Mouse (Mus musculus) stomach, embryonic 14.5 days (tissue): ENCODE data around the gene Ndufb8. TPM values are rescaled to one million over a fixed set of nuclear protein-coding genes. Genes with fewer than 3 reads are reported as not detected.
A peak's percentile ranks its signal among the peaks of the same experiment; 100 is the strongest.

Source experiments
- ATAC-seq: fragments of 200-750 bp; cut with Nextera tagmentation; 2 replicates; pipeline ENCODE4 v1.8.0; 2017; ENCODE audit warnings: low read depth, moderate TSS enrichment; ENCODE audit not compliant: insufficient number of reproducible peaks, insufficient read depth, low FRiP score
- H3K27ac ChIP-seq: fragments of 300-500 bp; sonication (generic); 2 replicates; pipeline ENCODE4 v1.5.1; 2014; ENCODE audit warnings: mild to moderate bottlenecking, low read length, moderate library complexity, mixed read lengths
- H3K27me3 ChIP-seq: fragments of 300-500 bp; sonication (generic); 2 replicates; pipeline ENCODE4 v1.6.1; 2014; ENCODE audit warnings: low read length, control low read depth, mixed read lengths; ENCODE audit not compliant: control insufficient read depth, insufficient read depth
- H3K36me3 ChIP-seq: fragments of 300-500 bp; sonication (generic); 2 replicates; pipeline ENCODE4 v1.6.1; 2014; ENCODE audit warnings: mild to moderate bottlenecking, control low read depth, low read length, moderate library complexity, mixed read lengths; ENCODE audit not compliant: control insufficient read depth, insufficient read depth
- H3K4me1 ChIP-seq: fragments of 300-500 bp; sonication (generic); 2 replicates; pipeline ENCODE4 v1.6.1; 2014; ENCODE audit warnings: low read length, control low read depth, mixed read lengths; ENCODE audit not compliant: control insufficient read depth, insufficient read depth
- H3K4me2 ChIP-seq: fragments of 300-500 bp; sonication (generic); replicated peaks from 2 replicates; pipeline ENCODE4 v1.6.1; 2014; ENCODE audit warnings: low read depth, low read length, control low read depth
- H3K4me3 ChIP-seq: fragments of 300-500 bp; sonication (generic); 2 replicates; pipeline ENCODE4 v1.5.1; 2014; ENCODE audit warnings: low read depth, low read length, control low read depth
- H3K9ac ChIP-seq: fragments of 300-500 bp; sonication (generic); replicated peaks from 2 replicates; pipeline ENCODE4 v1.6.1; 2014; ENCODE audit warnings: low read depth, mild to moderate bottlenecking, control low read depth, low read length, moderate library complexity, mixed read lengths
- H3K9me3 ChIP-seq: fragments of 300-500 bp; sonication (generic); 2 replicates; pipeline ENCODE4 v1.6.1; 2016; ENCODE audit warnings: low read depth, low read length, control low read depth; ENCODE audit not compliant: control insufficient read depth
- WGBS: fragments of 180-500 bp; shearing (Covaris S2); extraction: QIAGEN DNeasy Blood & Tissue Kit; methylation state at CpG from one replicate; pipeline ENCODE4 v1.1.7; 2014; 5-methylcytosine and 5-hydroxymethylcytosine counted together
- polyA plus RNA-seq: library from polyadenylated mRNA; unstranded; fragments of >200 nt; fragmentation: Nextera tagmentation; extraction: Ambion mirVana; gene quantifications from 2 replicates; pipeline ENCODE4 v1.2.1, GENCODE M21; 2014

Gene Ndufb8
- 503 and 572 TPM in 2 replicates for polyA plus RNA-seq

GRCm38 (mm10) chr19:44554861-44555590 lies at the start of gene Ndufb8:
TSS of gene Ndufb8 (minus strand) at chr19:44555440.
- Histone ChIP-seq H3K4me3 (peak within 1 kb of the TSS; percentile 95), H3K4me1 (peaks cover 7% of the 10 kb centered on the region; the same call in 1 of the 2 replicates), H3K9me3 (no peaks in the 10 kb centered on the region), H3K36me3 (peaks cover 27% of the 10 kb centered on the region), H3K27ac (peak within 1 kb of the TSS; percentile 67; the same call in 1 of the 2 replicates), H3K27me3 (no peaks in the 10 kb centered on the region), H3K4me2 (peak within 1 kb of the TSS; percentile 71), H3K9ac (peak within 1 kb of the TSS; percentile 92)
- peak; percentile 83 for ATAC-seq
- 1% methylated on average over 50 of the region's 50 CpGs for WGBS

- no peak overlapping the region for H3K4me2 ChIP-seq
- H3K27ac ChIP-seq = no peak overlapping the region
- no peak for ATAC-seq
- no peaks in the 10 kb centered on the region for H3K4me1 ChIP-seq
- no peak overlapping the region for H3K9ac ChIP-seq
- H3K36me3 ChIP-seq = no peaks in the 10 kb centered on the region
- no peaks in the 10 kb centered on the region for H3K27me3 ChIP-seq
- 97% methylated on average over 14 of the region's 14 CpGs for WGBS
- H3K4me3 ChIP-seq = no peak overlapping the region
- no peaks in the 10 kb centered on the region for H3K9me3 ChIP-seq
Measured at GRCm38 (mm10) chr19:44594180-44594579, 38.9 kb upstream of the Ndufb8 start.

- Histone ChIP-seq H3K9me3 (no peaks in the 10 kb centered on the region), H3K4me1 (no peaks in the 10 kb centered on the region), H3K36me3 (no peaks in the 10 kb centered on the region), H3K4me2 (no peak overlapping the region), H3K4me3 (no peak overlapping the region), H3K27ac (no peak overlapping the region), H3K9ac (no peak overlapping the region), H3K27me3 (no peaks in the 10 kb centered on the region)
- WGBS = 68% methylated on average over 6 of the region's 6 CpGs
- no peak for ATAC-seq
Measured at GRCm38 (mm10) chr19:44591638-44592037, 36.4 kb upstream of the Ndufb8 start.

GRCm38 (mm10) chr19:44590992-44591391 lies 35.8 kb upstream of the Ndufb8 start:
- H3K4me3 ChIP-seq = no peak overlapping the region
- H3K9ac ChIP-seq = no peak overlapping the region
- H3K27me3 ChIP-seq = 0 out of 2 replicates have a peak, but pooled peaks cover under 1% of the 10 kb centered on the region
- WGBS = 87% methylated on average over 18 of the region's 18 CpGs
- no peak overlapping the region for H3K4me2 ChIP-seq
- H3K4me1 ChIP-seq = no peaks in the 10 kb centered on the region
- no peaks in the 10 kb centered on the region for H3K9me3 ChIP-seq
- H3K36me3 ChIP-seq = no peaks in the 10 kb centered on the region
- no peak overlapping the region for H3K27ac ChIP-seq
- no peak for ATAC-seq

GRCm38 (mm10) chr19:44589591-44590223 lies 34.5 kb upstream of the Ndufb8 start:
- no peaks in the 10 kb centered on the region for H3K4me1 ChIP-seq
- H3K9me3 ChIP-seq = no peaks in the 10 kb centered on the region
- 29% methylated on average over 7 of the region's 7 CpGs for WGBS
- 0 out of 2 replicates have a peak, but pooled peaks cover 3% of the 10 kb centered on the region for H3K27me3 ChIP-seq
- no peak overlapping the region for H3K9ac ChIP-seq
- H3K36me3 ChIP-seq = no peaks in the 10 kb centered on the region
- H3K4me2 ChIP-seq = no peak overlapping the region
- no peak overlapping the region for H3K27ac ChIP-seq
- no peak overlapping the region for H3K4me3 ChIP-seq
- ATAC-seq = no peak

GRCm38 (mm10) chr19:44588036-44588435 lies 32.8 kb upstream of the Ndufb8 start:
- Histone ChIP-seq H3K4me1 (no peaks in the 10 kb centered on the region), H3K4me2 (no peak overlapping the region), H3K27me3 (0 out of 2 replicates have a peak, but pooled peaks cover 3% of the 10 kb centered on the region), H3K4me3 (no peak overlapping the region), H3K36me3 (no peaks in the 10 kb centered on the region), H3K9me3 (no peaks in the 10 kb centered on the region), H3K27ac (no peak overlapping the region), H3K9ac (no peak overlapping the region)
- 38% methylated on average over 4 of the region's 4 CpGs for WGBS
- no peak for ATAC-seq

- no peak overlapping the region for H3K4me3 ChIP-seq
- no peak overlapping the region for H3K9ac ChIP-seq
- H3K27me3 ChIP-seq = 0 out of 2 replicates have a peak, but pooled peaks cover 3% of the 10 kb centered on the region
- H3K9me3 ChIP-seq = no peaks in the 10 kb centered on the region
- H3K36me3 ChIP-seq = no peaks in the 10 kb centered on the region
- no peak overlapping the region for H3K27ac ChIP-seq
- no peak overlapping the region for H3K4me2 ChIP-seq
- WGBS = 36% methylated on average over 9 of the region's 9 CpGs
- no peaks in the 10 kb centered on the region for H3K4me1 ChIP-seq
- peak; percentile 78 for ATAC-seq
Measured at GRCm38 (mm10) chr19:44582638-44583309, 27.5 kb upstream of the Ndufb8 start.

- Histone ChIP-seq H3K27me3 (0 out of 2 replicates have a peak, but pooled peaks cover 3% of the 10 kb centered on the region), H3K4me3 (no peak overlapping the region), H3K4me1 (no peaks in the 10 kb centered on the region), H3K9me3 (no peaks in the 10 kb centered on the region), H3K27ac (no peak overlapping the region), H3K36me3 (no peaks in the 10 kb centered on the region), H3K9ac (no peak overlapping the region), H3K4me2 (no peak overlapping the region)
- no peak for ATAC-seq
- WGBS = 86% methylated on average over 10 of the region's 10 CpGs
Measured at GRCm38 (mm10) chr19:44582103-44582502, 26.9 kb upstream of the Ndufb8 start.
